Mouse (Mus musculus) frontal cortex, postnatal 36 days (tissue): ENCODE results near the gene Ap2s1.
"Not testable (repeated sequence)": the region's sequence is repeated elsewhere in the genome, so short reads cannot be mapped to it uniquely, and the experiment has no call there.

Experiments used
- DNase-seq, 2 experiments: peaks; one replicate each; pipeline ENCODE4 v3.0.0; 2022; ENCODE audit warnings: low spot score in 2 of 2

Gene Ap2s1

DNA sequence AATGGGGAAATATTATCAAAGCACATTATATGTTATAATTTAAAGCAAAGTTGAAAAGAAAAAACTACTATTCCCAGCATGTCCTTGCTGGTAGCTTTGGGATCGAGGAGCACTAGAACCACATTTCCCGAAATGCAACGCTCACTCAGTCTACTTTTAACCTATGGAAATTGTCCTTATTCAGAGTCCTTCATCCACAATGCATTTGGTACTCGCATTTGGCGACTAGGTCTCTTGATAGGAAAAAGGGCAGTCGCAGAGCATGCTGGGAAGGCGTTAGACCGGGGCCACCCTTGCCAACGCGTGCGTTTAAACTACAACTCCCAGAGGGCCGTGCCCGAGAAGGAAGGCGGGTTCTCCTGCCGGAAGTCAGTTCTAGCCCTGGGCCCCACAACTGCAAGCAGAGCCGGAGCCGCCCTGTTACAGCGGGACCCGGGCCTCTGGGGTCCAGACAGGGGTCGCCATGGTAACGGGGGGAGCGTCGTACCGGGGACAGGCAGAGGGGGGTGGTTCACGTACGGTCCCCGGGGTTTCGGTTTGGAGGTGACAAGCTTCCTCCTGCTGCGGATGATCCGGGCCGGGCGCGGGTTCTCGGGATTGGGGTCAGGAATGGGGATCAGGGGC lies at the start of gene Ap2s1:
TSS of gene Ap2s1 (plus strand) at position 338 of the 624 bp plus-strand sequence.
- DNase-seq: peak; percentile 97 to 100

- no peak for DNase-seq
These were observed 49.0 kb upstream of the Ap2s1 start for GRCm38 (mm10) chr7:16689196-16689595.

GRCm38 (mm10) chr7:16695025-16695424 lies 43.2 kb upstream of the Ap2s1 start:
- DNase-seq: peak in 1 of 2 experiments; percentile 26

DNA sequence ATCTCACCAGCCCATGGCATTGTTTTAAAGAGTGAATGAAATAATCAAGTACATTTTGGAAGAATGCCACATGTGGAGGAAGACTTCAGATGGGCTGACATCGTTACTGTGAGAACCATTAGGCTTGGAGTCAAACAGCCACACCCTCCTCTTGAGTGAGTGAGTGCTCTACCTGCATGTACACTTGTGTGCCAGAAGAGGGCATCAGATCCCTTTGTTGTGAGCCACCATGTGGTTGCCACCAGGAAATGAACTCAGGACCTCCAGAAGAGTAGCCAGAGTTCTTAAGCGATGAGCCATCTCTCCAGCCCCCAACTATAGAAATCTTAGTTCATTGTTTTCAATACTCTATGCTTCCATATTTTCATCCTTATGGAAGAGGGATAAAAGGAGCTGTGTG lies 39.2 kb upstream of the Ap2s1 start:
- DNase-seq: no peak

DNA sequence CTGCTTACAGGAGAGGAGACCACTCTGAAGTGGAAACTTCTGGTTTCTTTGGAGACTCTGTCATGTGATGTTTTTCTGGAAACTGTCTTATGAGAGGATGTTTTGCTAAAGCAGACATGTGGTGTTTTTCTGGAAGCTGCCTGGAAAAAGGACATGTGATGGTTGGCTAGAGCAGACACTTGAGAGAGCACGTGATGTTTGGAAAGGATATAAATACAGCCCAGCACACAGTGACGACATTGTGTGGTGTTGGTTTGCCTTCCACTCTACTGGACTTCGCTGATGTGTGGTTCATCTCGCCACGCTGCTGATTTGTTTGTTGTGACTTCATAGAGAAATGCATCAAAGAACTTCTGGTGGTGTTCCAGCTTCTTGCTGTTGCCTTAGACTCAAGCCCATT lies 37.6 kb upstream of the Ap2s1 start:
- DNase-seq: no peak

GRCm38 (mm10) chr7:16706385-16706784 lies 31.8 kb upstream of the Ap2s1 start:
- peak; percentile 42 to 72 for DNase-seq

DNA sequence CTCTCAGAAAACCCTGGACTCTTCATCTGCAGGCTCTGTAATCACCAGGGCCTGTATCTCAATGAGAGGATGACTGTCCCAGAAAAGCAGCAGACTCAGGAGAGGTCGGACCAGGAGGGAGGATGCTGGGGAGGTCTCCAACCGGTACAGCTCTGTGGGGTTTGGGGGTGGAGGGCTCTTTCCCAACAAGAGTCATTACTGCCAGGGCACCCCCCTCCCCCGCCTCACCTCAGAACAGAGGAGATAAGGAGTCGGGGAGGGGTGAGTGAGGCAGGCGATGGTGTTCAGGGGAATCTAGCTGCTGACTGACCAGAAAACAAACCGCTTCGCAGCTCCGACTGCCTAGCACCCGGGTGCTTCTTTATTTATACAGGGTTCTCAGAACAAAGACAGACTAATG lies 30.0 kb upstream of the Ap2s1 start:
- no peak for DNase-seq

DNA sequence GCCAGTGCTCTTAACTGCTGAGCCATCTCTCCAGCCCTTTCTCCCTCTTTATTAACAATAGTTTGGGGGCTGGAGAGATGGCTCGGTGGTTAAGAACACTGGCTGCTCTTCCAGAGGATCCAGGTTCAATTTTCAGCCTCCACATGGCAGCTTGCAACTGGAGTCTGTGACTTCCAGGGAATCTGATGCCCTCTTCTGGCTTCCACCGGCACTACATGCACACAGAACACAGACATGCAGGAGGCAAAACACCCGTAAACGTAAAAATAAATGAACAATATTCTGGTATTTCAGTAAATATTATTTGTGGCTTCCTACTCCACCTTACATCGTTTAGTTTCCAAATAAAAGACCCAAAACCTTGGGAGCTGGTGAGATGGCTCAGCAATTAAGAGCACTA lies 27.6 kb upstream of the Ap2s1 start:
- no peak for DNase-seq

- no peak for DNase-seq
These were observed 25.4 kb upstream of the Ap2s1 start for GRCm38 (mm10) chr7:16712633-16713415.

GRCm38 (mm10) chr7:16716456-16717152 lies 21.6 kb upstream of the Ap2s1 start:
- DNase-seq: peak in 1 of 2 experiments; percentile 29

GRCm38 (mm10) chr7:16721629-16722028 lies 16.6 kb upstream of the Ap2s1 start, which contains the start of gene Ceacam9:
Ceacam9 (plus strand) TSS chr7:16721929.
- DNase-seq: no peak

DNA sequence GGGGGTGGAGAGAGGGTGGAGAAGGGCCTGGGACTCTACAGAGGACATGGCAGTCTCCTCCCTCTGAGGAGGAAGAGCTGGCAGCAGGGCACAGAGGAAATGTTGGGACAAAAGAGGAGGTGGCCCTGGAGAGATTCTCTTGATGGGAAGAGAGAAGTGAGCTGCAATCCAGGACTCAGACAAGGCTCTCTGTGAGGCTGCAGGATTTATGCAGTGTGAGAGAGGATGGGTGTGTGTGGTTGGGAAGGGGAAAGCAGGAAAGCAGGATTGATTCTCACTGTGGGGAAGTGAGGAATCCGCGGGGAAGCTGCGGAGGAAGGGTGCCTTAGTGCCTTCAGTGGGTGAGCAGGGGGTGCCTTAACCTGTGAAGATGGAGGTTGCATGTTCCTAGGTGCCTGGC lies 15.7 kb upstream of the Ap2s1 start:
- DNase-seq: not testable (repeated sequence)

GRCm38 (mm10) chr7:16728596-16729348 lies 9.4 kb upstream of the Ap2s1 start:
- DNase-seq: peak; percentile 62 to 70

GRCm38 (mm10) chr7:16729563-16729962 lies 8.6 kb upstream of the Ap2s1 start:
- not testable (repeated sequence) for DNase-seq

DNA sequence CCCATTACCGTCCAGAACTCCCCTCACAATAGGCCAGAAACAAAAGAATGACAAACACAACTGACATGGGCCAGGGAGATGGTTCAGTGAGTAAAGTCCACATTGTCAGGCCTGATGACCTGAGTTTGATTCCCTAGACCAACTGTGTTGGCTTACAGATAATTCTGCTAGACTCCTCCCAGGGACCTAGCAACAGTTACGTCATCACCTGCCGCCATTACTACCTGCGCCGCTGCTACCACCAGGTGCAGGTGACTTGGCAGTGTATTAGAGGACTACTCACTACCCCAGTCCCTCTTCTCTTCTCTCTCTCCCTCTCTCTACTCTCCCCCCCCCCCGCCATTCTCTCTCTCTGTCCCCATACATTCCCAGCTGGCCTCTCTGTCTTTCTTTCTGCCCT lies 7.4 kb upstream of the Ap2s1 start:
- no peak for DNase-seq

DNA sequence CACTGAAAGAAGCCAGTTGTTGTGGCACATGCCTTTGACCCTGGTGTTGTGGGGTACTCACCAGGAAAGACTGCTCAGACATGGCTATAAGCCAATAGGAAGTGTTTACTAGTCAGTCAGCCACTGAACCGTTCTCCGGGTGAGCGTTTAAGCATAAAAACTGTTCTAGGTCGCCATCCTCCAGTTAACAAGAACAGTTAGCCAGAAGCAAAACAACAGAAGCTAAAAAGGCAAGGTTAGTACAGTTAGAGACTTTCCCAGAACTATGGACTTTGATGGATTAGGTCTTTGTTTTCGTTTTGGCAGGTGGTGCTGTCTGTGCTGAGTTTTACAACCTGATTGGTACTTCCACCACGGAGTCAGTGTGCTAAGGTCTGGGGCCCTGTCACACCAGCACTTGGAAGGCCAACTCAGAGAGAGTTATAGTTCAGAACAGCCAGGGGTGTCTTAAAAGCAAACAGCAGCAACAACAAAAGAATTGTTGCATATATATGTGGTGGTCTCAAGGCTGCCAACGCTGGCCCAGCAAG lies 6.3 kb upstream of the Ap2s1 start:
- no peak for DNase-seq

DNA sequence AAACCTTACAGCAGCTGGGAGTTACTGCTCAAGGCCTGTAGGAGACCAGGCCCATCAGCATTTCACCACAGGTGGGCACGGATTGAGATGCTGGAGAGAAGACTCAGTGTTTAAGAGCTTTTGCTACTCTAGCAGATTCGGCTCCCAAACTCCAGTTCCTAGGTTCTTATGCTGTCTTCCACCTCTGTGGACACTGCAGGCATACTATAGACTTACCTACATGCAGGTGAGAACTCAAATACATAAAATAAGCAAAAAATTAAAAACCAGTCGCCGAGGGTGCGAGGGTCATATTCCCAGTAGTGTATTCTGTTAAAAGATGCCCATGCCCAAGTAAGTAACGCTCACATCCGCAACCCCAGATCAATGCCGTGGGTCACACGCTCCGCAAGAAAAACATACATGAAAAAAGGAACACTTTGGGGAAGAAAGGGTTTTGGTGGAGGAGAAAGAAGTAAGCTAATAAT lies 571 bp upstream of the Ap2s1 start:
- peak in 1 of 2 experiments; percentile 28 for DNase-seq

- DNase-seq: no peak
These were observed 920 bp downstream of the Ap2s1 start for GRCm38 (mm10) chr7:16739056-16739604.

- DNase-seq: no peak
These were observed 7.2 kb downstream of the Ap2s1 start for GRCm38 (mm10) chr7:16745373-16745772.

DNA sequence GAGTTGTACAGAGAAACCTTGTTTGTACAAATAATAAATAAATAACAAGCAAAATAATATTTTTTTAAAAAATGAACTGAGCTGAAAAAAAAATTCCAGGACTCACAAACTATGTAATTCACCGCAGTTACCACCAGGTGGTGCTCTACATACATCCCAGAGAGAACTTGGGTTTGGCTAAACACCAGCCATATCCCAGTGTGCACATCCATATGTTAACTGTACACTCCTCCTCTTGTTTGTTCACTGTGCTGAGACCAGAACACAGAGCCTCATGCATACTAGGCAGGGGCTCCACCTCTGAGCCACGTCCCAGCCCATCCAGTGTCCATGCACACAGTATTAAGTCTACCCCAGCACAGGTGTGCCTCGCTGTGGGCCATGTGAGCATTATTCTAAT lies 7.9 kb downstream of the Ap2s1 start:
- DNase-seq: peak in 1 of 2 experiments; percentile 48

- DNase-seq: no peak
These were observed 9.4 kb downstream of the Ap2s1 start for GRCm38 (mm10) chr7:16747656-16748055.
